Mouse (Mus musculus) kidney, postnatal 14 days (tissue): ENCODE measurements at regions not wholly inside any gene's neighbourhood (a gene's known extent, or its start where the extent isn't known, plus 50 kb on each side); places are given as distances from the start of the nearest gene placed in this dataset.
A peak's percentile ranks its signal among the peaks of the same experiment; 100 is the strongest.

Source experiments
- DNase-seq: peaks from one replicate; pipeline ENCODE4 v3.0.0; 2022; ENCODE audit warnings: mixed read lengths

DNA sequence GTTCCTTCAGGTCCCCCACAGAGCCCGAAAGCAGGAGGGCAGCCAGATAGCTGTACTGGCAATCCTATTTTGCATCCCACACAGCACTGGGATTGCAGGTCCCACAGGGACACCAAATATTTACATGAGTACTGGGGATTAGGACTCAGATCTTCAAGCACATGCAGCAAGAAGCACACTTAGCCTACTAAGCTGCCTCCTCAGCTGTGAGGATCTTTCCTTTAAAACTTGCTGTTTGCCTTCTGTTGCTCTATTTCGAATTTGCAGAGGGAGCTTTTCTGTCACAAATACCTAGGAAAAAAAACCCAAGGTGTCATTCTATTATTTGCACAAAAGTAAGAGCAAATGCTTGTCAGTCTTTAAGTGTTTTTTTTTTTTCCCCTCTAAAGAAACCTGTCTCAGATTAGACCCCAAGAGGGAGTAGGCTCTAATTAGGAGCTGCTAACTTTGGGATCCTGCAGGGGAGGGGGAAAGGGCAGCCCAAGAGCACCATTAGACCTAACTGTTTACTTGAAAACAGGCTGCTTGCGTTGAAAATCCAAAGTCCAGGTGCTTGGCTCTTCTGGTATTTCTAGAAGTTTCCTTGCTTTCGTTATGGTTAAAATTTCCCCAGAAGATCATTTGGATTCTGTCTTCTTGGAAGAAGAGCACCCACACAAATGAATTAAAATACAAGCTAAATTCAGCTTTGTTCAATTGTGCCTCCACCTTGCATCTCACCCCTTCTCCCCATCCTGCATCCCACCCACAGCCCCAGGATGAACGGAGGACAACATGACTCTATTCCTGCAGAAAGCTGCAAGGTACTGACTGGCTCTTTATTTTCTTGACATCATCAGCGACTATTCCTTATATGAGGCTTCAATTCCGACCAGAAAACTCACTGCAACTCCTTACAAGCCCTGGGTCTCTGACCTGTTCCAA, 215.5 kb downstream of the Kcnj2 start:
- peak; percentile 8 for DNase-seq

DNA sequence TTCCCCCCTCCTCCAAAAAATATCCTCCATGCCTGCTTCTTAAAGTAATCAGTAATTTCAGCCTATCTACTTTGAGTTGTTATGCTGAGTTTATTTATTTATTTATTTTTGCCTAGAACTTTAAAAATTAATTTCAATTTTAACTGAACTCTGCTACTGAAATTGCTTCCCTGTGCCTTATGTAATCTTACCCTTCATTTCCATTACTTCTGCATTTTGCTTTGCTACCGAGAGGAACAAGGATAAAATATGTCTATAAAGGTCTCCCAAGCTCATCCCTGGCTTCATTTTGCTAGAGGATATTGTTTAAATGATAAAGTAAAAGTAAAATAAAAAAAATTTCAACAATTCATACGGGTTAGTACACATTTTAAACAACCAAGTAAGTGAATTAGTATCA, 216.3 kb downstream of the Kcnj2 start:
- no peak for DNase-seq

DNA sequence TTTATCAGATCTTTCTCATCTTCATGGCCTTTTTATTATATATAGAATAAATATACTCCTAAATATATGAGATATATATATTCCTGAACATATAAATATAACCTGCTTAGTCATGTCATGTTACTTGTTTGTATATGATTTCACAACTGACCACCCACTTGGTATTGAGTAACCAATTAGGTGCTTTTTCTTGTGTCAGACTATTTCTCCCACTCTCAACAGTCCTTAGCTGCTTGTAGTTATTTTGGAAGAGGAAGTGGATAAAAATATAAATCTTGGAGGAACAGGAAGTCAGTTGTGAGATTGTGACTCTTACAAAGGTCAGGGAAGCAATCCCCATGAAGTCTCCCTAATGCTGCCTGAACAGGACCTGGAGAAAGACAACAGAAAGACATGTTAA, 224.6 kb downstream of the Kcnj2 start:
- DNase-seq = no peak

DNA sequence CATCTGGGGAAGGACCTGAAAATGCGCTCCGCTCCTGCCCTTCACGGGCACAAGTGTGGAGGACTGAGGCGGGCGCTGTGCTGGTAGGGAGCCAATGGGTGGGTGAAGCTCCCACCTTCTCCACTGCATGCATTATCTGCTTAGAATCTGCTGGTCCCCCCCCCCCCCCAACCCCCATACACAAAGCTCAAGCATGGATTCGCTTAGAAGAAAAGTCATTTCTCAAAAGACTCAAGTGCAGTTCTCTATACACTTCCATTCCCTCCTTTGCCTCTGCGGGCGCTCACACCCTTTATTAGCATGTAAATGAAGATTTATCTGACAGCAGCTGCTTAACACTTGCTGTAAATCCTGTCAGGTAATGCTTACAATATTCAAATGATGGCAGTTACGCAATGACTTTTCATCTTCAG, 230.4 kb downstream of the Kcnj2 start:
- DNase-seq = no peak

DNA sequence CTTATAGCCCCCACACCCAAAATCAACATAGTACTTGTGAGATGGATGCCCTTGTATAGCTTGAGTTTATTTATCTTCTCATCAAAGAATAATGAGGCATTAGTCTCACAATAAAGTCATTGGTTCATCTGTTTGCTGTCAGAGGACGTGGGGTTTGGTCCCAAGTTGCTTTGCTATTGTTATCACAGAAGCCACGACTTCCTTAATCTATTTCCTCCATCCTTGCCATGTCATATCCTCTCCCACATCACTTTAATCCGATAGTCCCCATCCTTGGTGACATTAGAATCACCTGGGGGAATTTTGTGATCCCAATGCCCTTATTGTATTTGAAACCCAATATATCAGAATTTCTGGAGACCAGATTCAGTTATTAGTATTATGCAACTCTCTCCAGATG, 246.8 kb downstream of the Kcnj2 start:
- DNase-seq = no peak

DNA sequence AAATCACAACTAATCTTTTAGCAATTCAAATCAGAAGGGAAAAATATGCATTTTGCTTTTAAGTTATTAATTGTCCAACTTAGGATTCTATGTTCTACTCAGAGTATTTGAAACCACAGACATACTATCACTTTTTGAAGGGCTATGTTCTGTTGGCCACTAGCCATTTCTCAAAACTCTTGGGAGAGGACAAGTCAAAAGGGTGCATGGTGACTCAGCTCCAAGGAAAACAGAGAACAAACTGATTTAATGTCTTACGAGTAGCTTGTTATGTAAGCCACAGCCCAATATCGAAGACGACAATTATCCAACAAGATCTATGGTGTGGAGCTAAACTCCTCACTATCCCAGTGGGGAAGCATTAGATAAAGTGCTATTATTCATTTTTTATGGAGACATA, 247.6 kb downstream of the Kcnj2 start:
- DNase-seq = peak; percentile 40

DNA sequence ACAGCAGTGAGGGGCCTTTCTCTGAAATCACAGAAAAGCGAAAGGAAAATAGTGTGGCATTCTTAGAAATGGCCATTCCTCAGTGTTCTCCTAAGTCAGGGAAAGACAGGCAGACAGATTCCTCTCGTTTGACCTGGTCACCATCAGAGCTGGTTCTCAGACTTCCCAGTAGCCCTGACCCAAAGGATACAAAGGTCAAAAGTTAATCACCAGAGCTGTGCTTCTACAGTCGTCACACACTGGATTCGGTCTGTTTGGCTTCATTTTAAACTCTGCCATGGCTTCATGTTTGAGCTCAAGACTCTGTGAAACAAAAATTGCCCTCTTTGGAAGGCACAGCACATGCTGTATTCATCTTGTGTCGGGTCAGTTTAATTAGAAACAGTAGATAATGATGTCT, 255.6 kb downstream of the Kcnj2 start:
- DNase-seq = peak; percentile 5

DNA sequence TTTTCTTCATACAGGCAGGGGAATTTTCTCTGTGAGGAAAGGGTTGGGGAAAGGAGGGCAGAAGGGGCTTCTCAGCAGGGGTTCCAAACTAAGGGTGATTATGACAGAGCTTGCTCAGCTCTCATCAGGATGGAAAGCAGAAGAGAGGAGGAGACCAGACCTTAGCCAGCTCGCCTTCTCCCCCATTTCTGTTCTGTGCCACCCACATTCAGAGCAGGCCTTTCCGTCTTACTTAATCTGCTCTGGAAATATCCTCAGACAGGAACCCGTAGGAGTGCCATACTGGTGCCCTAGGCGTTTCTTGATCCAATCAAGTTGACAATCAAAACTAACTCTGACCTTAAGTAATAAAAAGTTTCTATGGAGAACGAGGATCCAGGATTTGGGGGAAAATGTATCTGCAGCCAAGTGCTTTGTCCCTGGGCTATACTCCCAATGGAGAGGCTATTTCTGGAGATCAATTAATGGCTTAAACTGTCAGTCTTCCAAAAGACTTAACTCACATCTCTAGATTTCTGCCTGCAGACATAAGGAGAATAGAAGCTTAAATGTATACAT, 258.6 kb downstream of the Kcnj2 start:
- DNase-seq = no peak

DNA sequence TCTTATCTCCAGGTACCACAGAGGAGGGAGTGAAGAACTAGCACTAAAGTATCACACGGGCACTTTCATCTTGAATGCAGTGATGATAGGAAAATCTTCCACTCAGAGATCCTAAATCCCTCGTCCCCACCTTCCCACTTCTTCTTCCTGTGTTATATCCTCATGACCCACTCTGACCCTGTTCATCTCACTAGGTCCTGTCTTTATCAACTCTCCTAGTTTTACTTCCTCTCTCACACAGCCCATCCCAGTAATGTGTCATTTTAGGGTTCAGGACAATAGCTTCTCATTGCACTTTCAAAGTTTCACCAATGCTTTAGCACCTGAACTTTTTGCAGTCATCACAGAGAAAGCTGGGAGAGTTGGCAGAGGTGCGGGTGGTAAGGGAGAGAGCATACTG, 261.0 kb downstream of the Kcnj2 start:
- DNase-seq = no peak

DNA sequence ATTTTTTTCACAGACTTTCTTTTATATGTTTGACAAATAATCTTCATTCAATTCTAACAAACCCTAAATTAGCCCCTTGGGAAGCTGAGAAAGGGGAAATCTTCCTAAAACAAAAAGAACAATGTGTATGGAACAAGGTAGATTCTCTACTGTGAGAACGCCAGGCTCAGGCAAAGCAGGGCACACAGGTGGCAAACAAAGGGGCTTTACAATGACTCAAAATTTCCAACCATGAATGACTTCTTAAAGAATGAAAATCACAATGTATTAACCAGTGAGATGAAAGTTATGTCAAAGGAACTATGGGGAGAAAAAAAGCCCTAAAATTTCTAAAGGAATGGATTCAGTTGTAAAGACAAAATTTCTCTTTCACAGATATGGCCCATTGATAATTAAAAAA, 262.3 kb downstream of the Kcnj2 start:
- DNase-seq = no peak

DNA sequence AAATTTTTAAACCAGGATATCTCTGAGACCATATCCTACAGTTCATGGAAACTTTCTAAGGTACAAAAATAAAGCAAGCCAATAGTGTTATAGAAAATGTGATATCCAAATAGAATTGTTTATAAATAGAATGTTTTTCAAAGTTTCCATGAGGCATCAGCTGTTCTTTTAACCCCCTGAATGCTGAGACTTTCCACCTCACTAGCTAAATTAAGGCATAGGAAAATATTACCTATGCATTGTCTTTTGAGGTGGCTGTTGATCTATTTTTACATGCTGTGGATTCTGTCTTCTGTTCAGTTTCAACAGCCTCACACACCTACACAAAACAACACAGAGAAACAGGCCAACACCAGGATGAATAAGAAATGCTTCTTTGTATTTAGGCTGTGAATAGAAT, 265.6 kb downstream of the Kcnj2 start:
- no peak for DNase-seq

DNA sequence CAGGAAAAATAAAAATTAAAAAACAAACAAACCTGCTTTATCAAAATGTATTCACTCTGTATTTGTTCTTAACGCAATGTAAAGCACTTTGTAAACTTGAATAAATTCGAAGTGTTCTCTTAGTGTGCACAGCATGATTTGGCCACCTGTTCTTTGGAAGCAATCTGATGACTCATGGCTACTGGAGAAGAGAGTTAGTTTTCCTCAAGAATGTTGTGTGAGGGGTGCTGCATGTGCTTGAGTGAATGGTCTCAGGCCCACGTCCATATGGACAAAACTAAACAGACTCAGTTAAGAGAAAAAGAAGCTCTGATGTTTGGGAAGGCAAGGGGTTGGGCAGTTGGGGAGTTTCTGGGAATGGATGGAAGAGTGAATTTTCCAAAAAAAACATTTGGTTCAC, 267.1 kb downstream of the Kcnj2 start:
- DNase-seq = no peak

DNA sequence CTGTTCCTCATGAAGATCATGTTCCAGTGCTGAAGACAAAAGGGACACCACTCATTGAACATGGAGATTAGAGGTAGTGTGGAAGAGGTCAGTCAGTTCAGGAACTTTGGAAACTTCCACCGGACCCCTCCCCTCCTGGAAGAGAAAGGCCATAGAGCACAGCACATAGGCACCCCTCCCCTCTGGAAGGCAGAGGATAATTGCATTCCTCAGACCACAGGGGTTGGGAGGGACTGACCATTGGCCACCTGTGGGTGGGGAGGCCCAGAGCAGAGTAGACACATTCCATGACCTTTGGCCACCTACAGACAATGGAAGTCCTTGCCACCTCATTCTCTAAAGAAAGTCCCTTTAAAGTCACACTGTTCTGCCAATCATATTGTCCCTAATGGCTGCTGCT, 281.6 kb downstream of the Kcnj2 start:
- DNase-seq = peak; percentile 60

DNA sequence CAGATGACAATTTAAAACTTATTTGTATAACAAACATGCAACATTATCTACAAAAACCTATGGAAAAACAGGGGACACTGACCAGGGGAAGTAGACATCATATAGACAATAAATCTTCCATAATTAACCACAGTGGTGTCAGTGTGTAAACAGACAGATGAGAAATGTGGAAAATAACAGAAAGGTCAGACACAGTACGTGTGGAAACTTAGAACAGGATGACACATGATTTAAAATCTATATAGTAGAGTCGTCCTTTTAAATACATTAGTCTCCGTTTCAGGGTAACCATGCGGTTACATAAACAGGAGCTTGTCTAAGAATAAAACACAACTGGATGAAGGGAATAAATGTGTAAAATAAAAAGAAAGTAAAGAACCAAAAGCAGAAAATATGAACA, 284.1 kb downstream of the Kcnj2 start:
- DNase-seq = no peak

DNA sequence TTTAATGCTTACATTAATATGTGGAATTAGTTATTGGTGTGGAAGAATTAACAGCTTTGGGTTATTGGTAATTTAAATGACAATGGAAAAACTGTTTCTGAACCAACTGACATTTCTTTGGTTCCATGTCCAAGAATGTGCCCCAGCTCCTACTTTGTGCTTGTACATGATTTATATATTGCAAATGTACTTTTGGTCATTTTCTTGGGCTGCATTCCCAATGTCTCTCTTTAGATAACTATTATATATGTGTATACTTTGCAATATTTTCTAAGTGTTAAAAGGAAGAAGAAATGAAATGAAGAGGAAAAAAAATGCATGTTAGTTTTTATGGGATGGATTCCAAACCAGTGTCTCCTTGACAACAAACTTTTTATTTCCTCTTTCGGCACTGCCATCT, 297.4 kb downstream of the Kcnj2 start:
- DNase-seq = no peak

DNA sequence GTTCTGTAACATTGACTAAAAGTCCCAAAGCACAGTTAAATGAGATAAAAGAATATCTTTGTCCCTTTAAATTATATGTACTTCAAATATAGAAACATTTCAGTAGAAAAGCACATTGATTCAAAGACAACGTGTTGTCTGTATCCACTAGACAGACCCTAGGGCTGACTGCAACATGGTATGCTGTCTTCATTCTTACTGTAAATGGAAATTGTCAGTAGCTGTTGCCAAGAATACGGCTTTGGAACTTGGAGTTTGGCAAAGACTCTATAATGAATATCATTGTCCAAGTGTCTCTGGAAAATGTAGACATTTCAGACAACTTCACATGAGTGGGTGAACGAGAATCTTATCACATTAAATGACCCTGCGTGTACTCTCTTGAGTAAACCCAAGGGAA, 311.2 kb downstream of the Kcnj2 start:
- no peak for DNase-seq

DNA sequence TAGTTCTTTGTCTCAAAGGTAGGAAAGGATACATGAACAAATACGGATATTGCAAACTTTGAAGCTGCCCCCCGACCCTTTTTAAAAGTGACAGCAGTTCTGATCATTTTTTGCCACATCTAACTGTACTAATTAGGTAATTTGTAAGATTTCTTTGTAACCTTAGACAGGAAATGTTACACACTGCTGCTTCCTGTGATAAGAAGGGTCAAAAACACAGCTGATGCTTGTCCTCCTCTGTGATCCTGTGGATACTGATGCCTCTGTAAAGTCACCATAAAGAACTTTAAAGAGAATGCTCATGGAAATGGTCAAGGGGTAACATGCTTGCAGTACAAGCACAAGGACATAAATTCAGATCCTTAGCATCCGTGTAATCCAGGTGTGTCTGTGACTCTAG, 313.9 kb downstream of the Kcnj2 start:
- DNase-seq = no peak

DNA sequence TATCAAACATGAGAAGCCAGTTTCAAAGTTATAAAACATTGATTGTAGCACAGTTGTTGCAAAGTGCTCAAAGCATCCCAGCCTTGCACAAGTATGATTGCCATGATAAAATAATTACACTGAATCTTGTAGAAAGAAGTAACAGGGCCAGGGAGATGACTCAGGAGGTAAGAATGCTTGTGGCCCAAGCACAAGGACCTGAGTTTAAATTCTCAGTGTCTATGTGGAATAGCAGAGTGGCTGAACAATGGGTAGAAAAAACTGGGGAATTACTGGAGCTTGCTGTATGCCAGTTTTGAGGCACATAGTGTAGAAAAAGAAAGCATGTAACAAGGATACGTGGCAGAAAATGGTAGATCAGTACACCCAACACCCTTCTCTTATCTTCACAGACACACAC, 332.7 kb downstream of the Kcnj2 start:
- no peak for DNase-seq

DNA sequence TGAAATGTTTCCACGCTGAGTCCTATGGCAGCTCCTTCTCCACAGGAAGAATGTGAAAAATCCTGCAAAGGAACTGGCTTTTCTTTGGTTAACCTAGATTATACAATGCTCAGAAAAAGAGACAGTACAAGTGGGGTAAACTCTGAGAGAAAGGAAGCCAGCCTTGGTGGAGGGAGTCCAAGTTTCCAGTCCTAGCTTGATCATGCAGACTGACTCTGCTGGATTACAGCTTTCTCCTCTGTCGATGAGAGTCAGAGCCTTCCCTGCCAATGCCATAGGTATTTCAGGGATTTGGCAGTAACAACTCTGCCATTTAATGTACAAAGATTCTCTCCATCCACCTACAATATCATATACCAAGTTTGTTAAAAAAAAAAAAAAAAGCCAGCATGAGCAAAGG, 343.3 kb downstream of the Kcnj2 start:
- DNase-seq = no peak

DNA sequence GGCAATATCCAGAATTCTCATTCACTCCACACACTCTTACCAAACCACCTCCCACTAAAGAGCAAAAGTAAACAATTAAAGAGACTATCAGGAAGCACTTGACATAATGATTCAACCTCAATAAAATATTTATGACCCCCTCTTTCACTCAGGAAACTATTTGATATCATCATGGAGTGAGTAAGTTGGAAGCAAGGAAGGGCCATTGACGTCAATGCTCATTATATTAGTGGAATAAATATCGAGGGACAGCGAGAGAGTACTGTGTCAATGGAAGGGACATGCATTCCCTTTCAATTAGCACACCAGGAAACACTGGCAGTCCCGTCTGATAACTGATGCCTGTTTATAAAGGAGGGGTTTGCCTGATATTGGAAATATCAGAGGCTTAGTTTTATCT, 358.9 kb downstream of the Kcnj2 start:
- DNase-seq = no peak

DNA sequence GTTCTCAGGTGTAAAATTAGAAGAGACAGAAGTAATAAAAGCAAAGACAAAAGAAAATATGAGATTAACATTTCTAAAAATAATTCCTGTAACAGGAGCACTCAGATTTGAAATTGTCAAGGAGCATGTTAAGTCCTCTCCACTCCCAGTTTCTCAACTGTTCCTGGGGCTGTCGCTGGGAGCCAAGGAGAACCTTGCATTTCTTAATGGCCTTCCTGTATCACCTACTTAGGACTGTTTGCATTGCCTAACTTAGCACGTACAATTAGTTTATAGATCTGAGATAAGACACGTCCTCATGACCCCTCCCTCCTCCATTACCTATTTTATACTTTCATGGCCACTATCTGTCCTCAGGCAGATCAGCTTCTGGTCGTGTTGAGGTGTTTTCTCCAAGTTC, 360.8 kb downstream of the Kcnj2 start:
- DNase-seq = no peak

DNA sequence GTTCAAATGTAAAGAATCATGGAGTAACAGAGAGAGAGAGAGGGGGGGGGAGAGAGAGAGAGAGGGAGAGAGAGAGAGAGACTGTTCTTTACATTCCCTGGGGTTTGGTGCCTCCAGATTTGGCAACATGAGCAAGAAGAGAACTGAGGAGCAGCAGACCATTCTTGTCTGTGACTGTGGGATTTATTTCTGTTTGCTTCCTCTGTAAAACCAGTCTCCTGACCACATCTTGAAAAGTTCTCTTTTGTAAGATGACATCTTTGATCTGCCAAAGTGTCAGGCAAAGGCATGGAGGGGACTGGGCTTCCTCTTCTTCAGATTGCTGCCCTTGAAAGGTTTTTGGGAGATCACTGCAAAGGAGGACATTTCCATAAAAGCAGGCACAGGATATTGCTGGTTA, 376.3 kb downstream of the Kcnj2 start:
- DNase-seq = no peak

DNA sequence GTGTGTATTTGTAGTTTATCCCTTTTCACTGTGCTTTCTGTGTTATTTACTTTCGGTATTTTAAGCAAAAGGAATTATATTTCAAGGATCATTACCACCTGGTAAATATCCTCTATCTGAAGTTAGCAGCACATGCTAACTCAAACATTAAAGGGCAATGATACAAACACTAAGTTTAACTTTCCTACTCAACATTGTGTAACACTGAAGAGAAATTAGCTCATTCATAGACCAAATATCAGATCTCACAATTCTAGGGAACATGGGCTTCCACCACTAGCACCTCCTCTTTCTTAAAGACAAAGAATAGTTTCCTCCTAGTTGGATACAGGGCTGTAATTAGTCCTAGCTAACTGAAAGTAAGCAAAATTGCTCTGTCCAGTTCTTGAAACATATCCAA, 377.4 kb downstream of the Kcnj2 start:
- DNase-seq = no peak

DNA sequence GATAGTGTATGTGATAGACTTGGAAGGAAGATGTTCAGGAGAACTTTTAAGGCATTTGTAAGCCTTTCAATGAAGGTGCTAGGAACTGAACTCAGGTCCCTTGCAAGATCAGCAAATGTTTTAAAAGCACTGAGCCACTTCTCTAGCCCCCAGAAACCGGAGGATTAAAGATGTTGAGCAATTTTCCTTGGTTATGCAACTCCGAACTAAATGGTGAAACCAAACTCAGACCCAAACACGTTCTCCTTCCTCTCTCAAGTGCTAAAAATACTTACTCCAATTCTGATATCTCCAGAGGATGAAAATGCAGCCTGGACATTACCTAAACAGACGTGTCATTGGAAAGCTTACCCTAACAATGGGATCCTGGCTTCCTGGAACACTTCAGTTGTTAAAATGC, 378.8 kb downstream of the Kcnj2 start:
- no peak for DNase-seq

DNA sequence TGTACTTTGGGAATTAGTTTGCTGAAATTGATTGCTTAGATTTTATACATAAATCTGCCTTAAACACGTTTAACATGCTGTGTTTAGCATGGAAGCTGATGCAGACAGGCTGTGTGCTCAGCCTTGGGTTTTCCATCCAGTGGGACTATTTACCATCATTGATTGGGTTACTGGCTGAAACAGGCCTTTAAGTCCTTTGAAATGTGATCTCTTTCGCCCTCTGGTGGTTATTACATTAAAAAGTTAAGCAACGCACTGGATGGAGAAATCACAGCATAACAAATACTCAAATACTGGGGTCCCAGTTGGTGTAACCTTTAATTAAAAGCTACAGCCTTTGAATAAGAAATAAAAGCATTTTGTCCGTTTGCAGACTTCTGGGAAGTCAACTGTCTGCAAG, 379.8 kb downstream of the Kcnj2 start:
- DNase-seq = peak; percentile 30
